Mouse (Mus musculus): ENCODE data around the gene Derl2. TPM values are rescaled to one million over a fixed set of nuclear protein-coding genes. Genes with fewer than 3 reads are reported as not detected.

The Derl2 gene
- total and polyA plus RNA-seq, 2 experiments from 2014 or later, result 25.1 to 35.0 TPM

DNA sequence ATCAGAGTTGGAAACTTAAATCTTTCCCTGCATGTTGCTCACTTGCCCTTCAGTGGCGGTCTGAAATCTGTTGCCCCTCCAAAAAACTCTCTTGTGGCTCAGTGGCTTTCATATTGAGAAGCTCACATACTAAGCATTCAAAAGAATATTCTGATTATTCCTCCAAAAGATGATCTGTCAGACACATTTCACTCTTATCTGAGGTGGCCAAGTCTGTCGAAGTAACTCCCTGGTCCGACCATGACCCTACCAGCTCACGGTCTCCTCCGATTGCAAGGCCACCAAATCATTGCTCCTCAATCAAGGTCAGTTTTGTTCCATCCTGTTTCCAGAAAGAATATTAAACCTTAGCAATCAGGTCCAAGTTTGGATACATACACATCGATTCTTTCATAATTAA lies 12.6 kb downstream of the Derl2 start:
- Histone ChIP-seq H3K36me3 (ENCODE audit: insufficient read depth) (peaks cover 33% of the 10 kb centered on the region), H3K4me3 (ENCODE audit: low read depth, low read length) (no peak overlapping the region), H3K4me2 (ENCODE audit: low read depth) (no peak overlapping the region), H3K27me3 (ENCODE audit: insufficient read depth, low read length) (no peaks in the 10 kb centered on the region), H3K9me3 (ENCODE audit: low read length) (no peaks in the 10 kb centered on the region), H3K27ac (ENCODE audit: low read depth, low read length) (no peak overlapping the region), H3K4me1 (ENCODE audit: insufficient read depth) (peaks cover 14% of the 10 kb centered on the region), H3K9ac (no peak overlapping the region)
- 98% methylated on average over 6 of the region's 6 CpGs for WGBS
- ATAC-seq, result no peak
- no peak for TF ChIP-seq CTCF (IDR thresholded peaks at IDR 0.05; ENCODE audit: low read depth)
- no peak for DNase-seq

DNA sequence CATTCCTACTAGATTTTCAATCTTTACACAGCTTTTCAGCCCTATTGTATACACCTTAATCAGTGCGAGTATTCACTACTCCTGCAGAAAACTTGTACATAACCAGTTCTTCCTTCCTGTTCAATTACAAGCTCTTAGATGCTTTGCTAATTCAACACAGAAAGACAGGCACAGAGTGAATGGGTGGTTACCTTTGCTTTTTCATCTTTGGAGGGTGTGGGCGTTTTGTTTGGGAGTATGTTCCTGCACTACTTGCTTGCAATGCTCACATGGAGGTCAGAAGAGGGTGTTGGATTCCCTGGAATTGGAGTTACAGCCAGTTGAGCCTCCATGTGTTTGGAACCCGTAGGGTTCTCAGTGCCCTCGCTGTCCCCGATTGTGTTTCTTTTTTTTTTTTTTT lies 14.6 kb downstream of the Derl2 start:
- no peak for TF ChIP-seq CTCF (IDR thresholded peaks at IDR 0.05; ENCODE audit: low read depth)
- Histone ChIP-seq H3K4me1 (ENCODE audit: insufficient read depth) (peaks cover 14% of the 10 kb centered on the region), H3K36me3 (ENCODE audit: insufficient read depth) (peaks cover 21% of the 10 kb centered on the region), H3K4me2 (ENCODE audit: low read depth) (peak overlapping the region; percentile 45), H3K4me3 (ENCODE audit: low read depth, low read length) (peak overlapping the region; percentile 92), H3K9me3 (ENCODE audit: low read length) (no peaks in the 10 kb centered on the region), H3K27me3 (ENCODE audit: insufficient read depth, low read length) (no peaks in the 10 kb centered on the region), H3K9ac (0 out of 2 replicates have a peak overlapping the region, but pooled peaks have one; percentile 2), H3K27ac (ENCODE audit: low read depth, low read length) (0 out of 2 replicates have a peak overlapping the region, but pooled peaks have one; percentile 31)
- DNase-seq, result peak; percentile 15
- ATAC-seq, result no peak
- 51% methylated on average over 5 of the region's 5 CpGs for WGBS

DNA sequence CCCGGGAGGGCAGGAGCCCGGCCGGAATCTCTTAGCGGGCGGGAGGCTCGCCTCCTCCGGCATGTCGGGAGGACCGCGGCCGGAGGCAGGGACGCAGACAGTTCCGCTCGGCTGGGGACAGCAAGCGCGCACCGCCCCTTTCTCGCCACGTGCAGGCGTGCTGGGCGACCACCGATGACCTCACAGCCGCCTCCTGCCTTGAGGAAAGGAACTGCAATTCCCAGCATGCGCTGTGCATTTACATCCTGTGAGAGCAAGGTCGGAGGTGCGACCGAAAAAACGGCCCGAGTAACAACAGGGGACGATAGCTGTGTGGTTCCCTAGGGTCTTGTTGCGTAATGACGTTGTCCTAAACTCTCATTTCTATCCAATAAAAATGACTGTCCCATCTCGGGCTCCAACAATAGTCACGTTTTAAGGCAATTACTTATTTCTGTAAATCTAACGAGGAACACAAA lies 15.3 kb downstream of the Derl2 start, which contains the start of gene Dhx33:
Dhx33 (minus strand) TSS at position 122 of the 458 bp plus-strand sequence.
- Histone ChIP-seq H3K27ac (ENCODE audit: low read depth, low read length) (peak within 1 kb of the TSS; percentile 67), H3K36me3 (ENCODE audit: insufficient read depth) (peaks cover 21% of the 10 kb centered on the region), H3K27me3 (ENCODE audit: insufficient read depth, low read length) (no peaks in the 10 kb centered on the region), H3K9me3 (ENCODE audit: low read length) (no peaks in the 10 kb centered on the region), H3K4me1 (ENCODE audit: insufficient read depth) (peaks cover 14% of the 10 kb centered on the region), H3K9ac (peak within 1 kb of the TSS; percentile 62), H3K4me2 (ENCODE audit: low read depth) (peak within 1 kb of the TSS; percentile 95), H3K4me3 (ENCODE audit: low read depth, low read length) (peak within 1 kb of the TSS; percentile 92)
- ATAC-seq (peak; percentile 98), DNase-seq (peak; percentile 99)
- WGBS, result under 1% methylated on average over 35 of the region's 35 CpGs
- TF ChIP-seq CTCF (IDR thresholded peaks at IDR 0.05; ENCODE audit: low read depth), result peak; percentile 61

DNA sequence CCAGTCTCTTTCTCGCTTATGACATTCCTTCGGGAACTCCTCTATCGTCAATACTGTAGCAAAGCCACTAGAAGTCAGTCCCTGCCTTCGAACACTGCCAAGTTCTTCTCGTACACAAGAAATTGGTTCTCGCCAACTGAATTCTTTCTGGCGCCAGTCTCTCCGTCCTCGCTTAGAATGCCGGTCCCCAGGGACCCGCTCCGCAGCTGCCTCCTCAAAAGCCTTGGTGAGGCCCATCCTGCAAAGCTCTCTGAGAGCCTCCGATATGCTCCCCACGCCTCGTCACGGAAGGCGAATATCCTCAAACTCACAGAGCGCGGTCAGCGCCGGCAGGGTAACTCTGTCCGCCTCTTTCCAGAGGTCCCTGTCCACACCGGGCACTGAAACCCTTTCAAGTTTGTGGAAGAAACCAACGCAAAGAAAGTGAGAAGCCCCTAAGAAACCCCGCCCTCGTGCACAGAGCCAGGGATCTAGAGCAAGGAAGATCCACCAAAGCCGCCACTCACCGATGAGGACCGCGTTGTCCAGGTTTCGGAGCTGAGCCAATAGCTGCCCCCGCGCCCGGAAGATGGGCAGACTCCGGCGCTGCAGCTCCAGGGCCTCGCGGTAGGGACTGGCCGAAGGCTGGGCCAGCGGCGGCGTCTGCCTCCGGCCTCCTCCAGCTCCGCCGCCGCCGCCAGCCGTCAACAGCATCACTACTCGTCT lies 15.9 kb downstream of the Derl2 start:
- peak overlapping the region; percentile 92 for H3K4me3 ChIP-seq (ENCODE audit: low read depth, low read length)
- no peak for TF ChIP-seq CTCF (IDR thresholded peaks at IDR 0.05; ENCODE audit: low read depth)
- H3K27ac ChIP-seq (ENCODE audit: low read depth, low read length), result peak overlapping the region; percentile 67
- no peaks in the 10 kb centered on the region for H3K27me3 ChIP-seq (ENCODE audit: insufficient read depth, low read length)
- WGBS, result under 1% methylated on average over 49 of the region's 49 CpGs
- DNase-seq (no peak), ATAC-seq (peak; percentile 43)
- peaks cover 14% of the 10 kb centered on the region for H3K4me1 ChIP-seq (ENCODE audit: insufficient read depth)
- no peaks in the 10 kb centered on the region for H3K9me3 ChIP-seq (ENCODE audit: low read length)
- H3K36me3 ChIP-seq (ENCODE audit: insufficient read depth), result peaks cover 21% of the 10 kb centered on the region
- peak overlapping the region; percentile 95 for H3K4me2 ChIP-seq (ENCODE audit: low read depth)
- peak overlapping the region; percentile 62 for H3K9ac ChIP-seq

DNA sequence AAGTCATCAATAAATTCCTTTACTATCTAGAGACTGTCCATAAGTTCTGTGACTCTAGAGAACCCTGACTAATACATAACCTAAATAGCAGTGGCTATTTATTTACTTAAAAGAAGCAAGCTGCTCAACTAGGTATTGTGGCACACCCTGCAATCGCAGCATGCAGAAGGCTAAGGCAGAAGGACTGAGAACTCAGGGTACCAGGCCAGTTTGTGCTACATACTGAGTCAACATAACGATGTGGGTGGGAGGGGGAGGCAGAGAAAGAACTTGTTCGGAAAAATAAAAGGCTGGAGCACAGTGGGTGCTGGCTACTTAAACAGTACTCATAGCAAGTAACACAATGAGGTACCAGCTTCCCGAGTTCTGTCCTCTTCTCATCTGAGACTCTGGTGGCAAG lies 18.5 kb downstream of the Derl2 start:
- no peak for ATAC-seq
- H3K4me2 ChIP-seq (ENCODE audit: low read depth), result no peak overlapping the region
- no peaks in the 10 kb centered on the region for H3K9me3 ChIP-seq (ENCODE audit: low read length)
- H3K9ac ChIP-seq, result no peak overlapping the region
- H3K27ac ChIP-seq (ENCODE audit: low read depth, low read length), result no peak overlapping the region
- no peak for TF ChIP-seq CTCF (IDR thresholded peaks at IDR 0.05; ENCODE audit: low read depth)
- peaks cover 14% of the 10 kb centered on the region for H3K4me1 ChIP-seq (ENCODE audit: insufficient read depth)
- WGBS, result 68% methylated on average over 4 of the region's 4 CpGs
- no peak overlapping the region for H3K4me3 ChIP-seq (ENCODE audit: low read depth, low read length)
- H3K36me3 ChIP-seq (ENCODE audit: insufficient read depth), result peaks cover 37% of the 10 kb centered on the region
- no peaks in the 10 kb centered on the region for H3K27me3 ChIP-seq (ENCODE audit: insufficient read depth, low read length)
- no peak for DNase-seq

DNA sequence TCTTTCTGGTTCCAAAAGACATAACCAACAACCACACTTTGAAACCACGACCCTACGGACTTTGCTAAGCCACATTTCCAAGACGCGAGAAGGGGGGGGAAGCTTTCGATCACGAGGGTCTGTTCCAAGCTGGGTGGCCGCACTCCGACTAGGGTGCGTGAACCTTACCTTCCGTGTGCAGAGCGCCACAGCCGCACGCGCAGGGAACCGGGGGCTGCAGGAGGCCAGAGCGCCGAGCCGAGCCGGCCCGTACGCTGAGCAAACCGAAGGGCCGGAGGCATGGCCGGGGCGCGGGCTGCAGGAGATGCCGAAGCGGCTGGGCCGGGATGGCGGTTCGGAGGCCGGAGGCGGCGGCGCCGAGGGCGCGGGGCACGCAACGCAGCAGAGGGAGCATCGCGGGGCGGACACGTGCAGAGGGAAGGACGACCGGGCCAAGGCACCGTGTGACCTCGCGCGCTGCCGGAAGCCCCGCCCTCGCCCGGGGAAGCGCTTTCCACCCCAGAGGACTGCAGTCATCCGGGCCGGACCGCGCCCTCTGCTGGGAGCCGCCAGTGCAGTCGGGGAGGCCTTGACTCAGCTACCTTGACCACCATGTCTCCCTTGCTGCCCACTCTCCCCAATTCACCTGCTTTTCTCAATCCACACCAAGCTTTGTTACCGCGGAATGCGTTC lies 36.9 kb downstream of the Derl2 start, which contains the start of gene C1qbp:
C1qbp (minus strand) TSS at position 470 of the 672 bp plus-strand sequence.
- Histone ChIP-seq H3K36me3 (ENCODE audit: insufficient read depth) (peaks cover 56% of the 10 kb centered on the region), H3K9ac (peak within 1 kb of the TSS; percentile 91), H3K4me3 (ENCODE audit: low read depth, low read length) (peak within 1 kb of the TSS; percentile 89), H3K27me3 (ENCODE audit: insufficient read depth, low read length) (no peaks in the 10 kb centered on the region), H3K4me2 (ENCODE audit: low read depth) (peak within 1 kb of the TSS; percentile 65), H3K27ac (ENCODE audit: low read depth, low read length) (peak within 1 kb of the TSS; percentile 47; the same call in 1 of the 2 replicates), H3K4me1 (ENCODE audit: insufficient read depth) (peaks cover 5% of the 10 kb centered on the region; the same call in 1 of the 2 replicates), H3K9me3 (ENCODE audit: low read length) (no peaks in the 10 kb centered on the region)
- TF ChIP-seq CTCF (IDR thresholded peaks at IDR 0.05; ENCODE audit: low read depth), result peak; percentile 98
- WGBS, result 2% methylated on average over 47 of the region's 64 CpGs
- peak; percentile 99 for ATAC-seq
- peak; percentile 90 for DNase-seq

DNA sequence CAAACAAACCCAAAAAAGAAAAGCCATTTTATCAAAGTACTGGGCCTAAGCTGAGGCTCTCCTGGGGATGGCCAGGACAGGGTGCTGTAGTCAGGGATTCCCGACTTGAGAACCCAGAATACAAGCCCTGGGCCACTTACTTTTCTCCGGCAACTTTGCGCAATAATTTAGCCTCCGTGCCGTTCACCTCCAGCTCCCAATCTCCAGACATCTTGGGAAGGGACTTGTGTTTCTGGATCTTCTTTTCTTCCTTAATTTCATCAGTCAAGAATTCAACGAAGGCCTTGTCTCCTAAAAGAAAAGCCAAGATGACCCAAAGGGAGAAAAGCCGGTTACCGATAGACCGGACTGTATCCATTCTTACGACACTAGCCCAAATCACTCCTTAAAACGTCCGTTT lies 37.6 kb downstream of the Derl2 start:
- TF ChIP-seq CTCF (IDR thresholded peaks at IDR 0.05; ENCODE audit: low read depth), result no peak
- ATAC-seq (no peak), DNase-seq (no peak)
- Histone ChIP-seq H3K9me3 (ENCODE audit: low read length) (no peaks in the 10 kb centered on the region), H3K36me3 (ENCODE audit: insufficient read depth) (peaks cover 56% of the 10 kb centered on the region), H3K27me3 (ENCODE audit: insufficient read depth, low read length) (no peaks in the 10 kb centered on the region), H3K4me1 (ENCODE audit: insufficient read depth) (peaks cover 5% of the 10 kb centered on the region; the same call in 1 of the 2 replicates), H3K4me2 (ENCODE audit: low read depth) (peak overlapping the region; percentile 65), H3K27ac (ENCODE audit: low read depth, low read length) (no peak overlapping the region), H3K9ac (peak overlapping the region; percentile 91), H3K4me3 (ENCODE audit: low read depth, low read length) (peak overlapping the region; percentile 89)
- 11% methylated on average over 12 of the region's 12 CpGs for WGBS

Data from forebrain, postnatal 0 days (tissue).